Mouse (Mus musculus) liver, embryonic 14.5 days (tissue): Measurements from ENCODE around the gene Cd46. TPM values are rescaled to one million over a fixed set of nuclear protein-coding genes. Genes with fewer than 3 reads are reported as not detected.

Source experiments
- ATAC-seq: fragments of 200-750 bp; cut with Nextera tagmentation; 2 replicates; pipeline ENCODE4 v1.8.0; 2017; ENCODE audit warnings: moderate number of reproducible peaks, mild to moderate bottlenecking, moderate library complexity; ENCODE audit not compliant: insufficient read depth
- DNase-seq, 3 experiments: peaks; one replicate each; pipeline ENCODE4 v3.0.0-alpha.2; 2012 to 2013; ENCODE audit warnings: low read depth in 3 of 3, low spot score in 3 of 3
- H3K27ac ChIP-seq: fragments of 300-500 bp; sonication (generic); 2 replicates; pipeline ENCODE4 v1.5.1; 2014; ENCODE audit warnings: moderate library complexity, mild to moderate bottlenecking, control low read depth, inconsistent platforms
- H3K27me3 ChIP-seq: fragments of 300-500 bp; sonication (generic); 2 replicates; pipeline ENCODE4 v1.6.1; 2014; ENCODE audit warnings: mild to moderate bottlenecking, low read length, moderate library complexity; ENCODE audit not compliant: control insufficient read depth, insufficient read depth
- H3K36me3 ChIP-seq: fragments of 300-500 bp; sonication (generic); replicated peaks from 2 replicates; pipeline ENCODE4 v1.6.1; 2014; ENCODE audit warnings: low read depth; ENCODE audit not compliant: control insufficient read depth, insufficient read depth
- H3K4me1 ChIP-seq, 2 experiments: fragments of 200-500 bp in 1 of 2; fragments of 300-500 bp in 1 of 2; sonication (generic) in 1 of 2; replicated peaks; 2 replicates each; pipeline ENCODE4 v1.6.1; 2012 to 2014; ENCODE audit warnings: antibody characterized with exemption in 1 of 2, inconsistent platforms in 1 of 2, low read length in 1 of 2; ENCODE audit not compliant: control insufficient read depth in 2 of 2, insufficient read depth in 2 of 2
- H3K4me2 ChIP-seq: fragments of 300-500 bp; sonication (generic); 2 replicates; pipeline ENCODE4 v1.6.1; 2014; ENCODE audit warnings: low read depth, mild to moderate bottlenecking, control low read depth, moderate library complexity
- H3K4me3 ChIP-seq, 2 experiments: fragments of 200-500 bp in 1 of 2; fragments of 300-500 bp in 1 of 2; sonication (generic) in 1 of 2; 2 replicates each; pipeline ENCODE4 v1.5.1; 2012 to 2014; ENCODE audit warnings: low read depth in 2 of 2, low read length in 2 of 2, mild to moderate bottlenecking in 2 of 2, control low read depth in 1 of 2, inconsistent platforms in 1 of 2, moderate library complexity in 1 of 2; ENCODE audit not compliant: insufficient read depth in 1 of 2
- H3K9ac ChIP-seq: fragments of 300-500 bp; sonication (generic); replicated peaks from 2 replicates; pipeline ENCODE4 v1.6.1; 2014; ENCODE audit warnings: mild to moderate bottlenecking, control low read depth, moderate library complexity
- H3K9me3 ChIP-seq: fragments of 300-500 bp; sonication (generic); 2 replicates; pipeline ENCODE4 v1.6.1; 2016; ENCODE audit warnings: low read length, mixed read lengths; ENCODE audit not compliant: control insufficient read depth
- CTCF ChIP-seq: IDR thresholded peaks from 2 replicates; pipeline ENCODE4 v1.5.1; 2016; ENCODE audit warnings: antibody characterized with exemption, low read depth, control low read depth
- EP300 ChIP-seq: IDR thresholded peaks from 2 replicates; pipeline ENCODE4 v1.6.1; 2016; ENCODE audit warnings: antibody characterized with exemption, low read depth
- WGBS: fragments of 180-500 bp; shearing (Covaris S2); extraction: QIAGEN DNeasy Blood & Tissue Kit; methylation state at CpG from one replicate; pipeline ENCODE4 v1.1.7; 2014; ENCODE audit not compliant: insufficient replicate concordance; 5-methylcytosine and 5-hydroxymethylcytosine counted together
- polyA plus RNA-seq, 2 experiments: library from polyadenylated mRNA; depleted of rRNA in 1 of 2; stranded (reverse) in 1 of 2; unstranded in 1 of 2; fragments of >200 nt; fragmentation: Nextera tagmentation in 1 of 2; extraction: Ambion mirVana in 1 of 2; gene quantifications; 2 replicates each; pipeline versions ENCODE4 v1.2.1 to v1.2.3; 2012 to 2014

Cd46 gene
- polyA plus RNA-seq, 2 experiments, result 0.93 to 1.5 TPM

GRCm38 (mm10) chr1:195023848-195024247 lies 68.2 kb downstream of the Cd46 start:
- TF ChIP-seq EP300, result no peak
- no peak for TF ChIP-seq CTCF
- H3K9ac ChIP-seq, result no peak overlapping the region
- 72% methylated on average over 1 of the region's 1 CpGs for WGBS

GRCm38 (mm10) chr1:195021831-195022230 lies 70.2 kb downstream of the Cd46 start:
- Histone ChIP-seq H3K27ac (no peak overlapping the region), H3K4me3 (no peak overlapping the region), H3K9ac (no peak overlapping the region), H3K4me1 (no peaks in the 10 kb centered on the region), H3K4me2 (no peak overlapping the region), H3K9me3 (no peaks in the 10 kb centered on the region), H3K27me3 (no peaks in the 10 kb centered on the region), H3K36me3 (no peaks in the 10 kb centered on the region)
- whole genome bisulfite sequencing, result 72% methylated on average over 2 of the region's 2 CpGs
- ATAC-seq (no peak), DNase-seq (no peak)
- TF ChIP-seq EP300, result no peak
- no peak for TF ChIP-seq CTCF

More at GRCm38 (mm10) chr1:195023848-195024247, 68.2 kb downstream of the Cd46 start:
- H3K36me3 ChIP-seq, result no peaks in the 10 kb centered on the region
- no peaks in the 10 kb centered on the region for H3K9me3 ChIP-seq
- no peak overlapping the region for H3K4me3 ChIP-seq
- DNase-seq (no peak), ATAC-seq (no peak)
- no peak overlapping the region for H3K27ac ChIP-seq
- H3K27me3 ChIP-seq, result no peaks in the 10 kb centered on the region
- H3K4me2 ChIP-seq, result no peak overlapping the region
- H3K4me1 ChIP-seq, result no peaks in the 10 kb centered on the region

- DNase-seq (no peak), ATAC-seq (no peak)
- H3K4me1 ChIP-seq, result no peaks in the 10 kb centered on the region
- no peaks in the 10 kb centered on the region for H3K27me3 ChIP-seq
- TF ChIP-seq CTCF, result no peak
- TF ChIP-seq EP300, result no peak
- H3K4me2 ChIP-seq, result no peak overlapping the region
- WGBS, result 72% methylated on average over 5 of the region's 5 CpGs
- H3K27ac ChIP-seq, result no peak overlapping the region
- no peaks in the 10 kb centered on the region for H3K9me3 ChIP-seq
- H3K36me3 ChIP-seq, result no peaks in the 10 kb centered on the region
- H3K4me3 ChIP-seq, result no peak overlapping the region
- no peak overlapping the region for H3K9ac ChIP-seq
Measured at GRCm38 (mm10) chr1:195019062-195019600, 72.9 kb downstream of the Cd46 start.

GRCm38 (mm10) chr1:195018089-195018999 lies 73.7 kb downstream of the Cd46 start:
- H3K4me1 ChIP-seq, result no peaks in the 10 kb centered on the region
- no peak overlapping the region for H3K4me2 ChIP-seq
- no peaks in the 10 kb centered on the region for H3K9me3 ChIP-seq
- H3K27ac ChIP-seq, result no peak overlapping the region
- no peaks in the 10 kb centered on the region for H3K36me3 ChIP-seq
- no peak overlapping the region for H3K4me3 ChIP-seq
- DNase-seq (no peak), ATAC-seq (peak; percentile 53; the same call in 1 of the 2 replicates)
- H3K9ac ChIP-seq, result no peak overlapping the region
- whole genome bisulfite sequencing, result 78% methylated on average over 9 of the region's 9 CpGs
- TF ChIP-seq EP300 (no peak), CTCF (no peak)
- H3K27me3 ChIP-seq, result no peaks in the 10 kb centered on the region

- no peaks in the 10 kb centered on the region for H3K27me3 ChIP-seq
- H3K27ac ChIP-seq, result no peak overlapping the region
- no peak overlapping the region for H3K4me3 ChIP-seq
- H3K4me1 ChIP-seq, result no peaks in the 10 kb centered on the region
- no peak overlapping the region for H3K9ac ChIP-seq
- no peaks in the 10 kb centered on the region for H3K9me3 ChIP-seq
- WGBS, result 73% methylated on average over 4 of the region's 4 CpGs
- TF ChIP-seq CTCF (no peak), EP300 (no peak)
- ATAC-seq (no peak), DNase-seq (no peak)
- no peak overlapping the region for H3K4me2 ChIP-seq
- no peaks in the 10 kb centered on the region for H3K36me3 ChIP-seq
Measured at GRCm38 (mm10) chr1:195017626-195018025, 74.4 kb downstream of the Cd46 start.
